Mouse (Mus musculus) cerebellum, postnatal 4 days (tissue): ENCODE measurements around the gene Tiam2.

ENCODE experiments used
- DNase-seq, 2 experiments: peaks; one replicate each; pipeline ENCODE4 v3.0.0; 2022; ENCODE audit warnings: low spot score in 2 of 2, mixed read lengths in 1 of 2

The Tiam2 gene

DNA sequence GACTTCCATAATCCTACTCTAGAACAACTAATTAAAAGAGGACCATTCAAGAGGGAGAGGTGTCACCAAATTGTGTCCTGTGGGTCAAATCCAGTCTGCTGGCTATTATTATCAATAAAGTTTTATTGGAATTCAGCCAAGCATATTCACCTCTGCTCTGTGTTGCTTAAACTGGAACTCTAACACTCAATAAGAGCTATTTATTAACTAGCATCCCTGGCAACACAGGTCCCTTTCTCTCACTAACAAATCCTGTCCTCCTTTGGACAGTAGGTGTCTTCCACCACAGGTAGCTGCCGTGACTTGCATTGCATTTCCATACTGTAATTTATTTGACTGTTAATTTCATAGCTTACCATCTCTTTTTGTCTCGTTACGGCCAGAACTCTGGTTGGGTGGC is 169.7 kb downstream of the Tiam2 start:
- no peak for DNase-seq

DNA sequence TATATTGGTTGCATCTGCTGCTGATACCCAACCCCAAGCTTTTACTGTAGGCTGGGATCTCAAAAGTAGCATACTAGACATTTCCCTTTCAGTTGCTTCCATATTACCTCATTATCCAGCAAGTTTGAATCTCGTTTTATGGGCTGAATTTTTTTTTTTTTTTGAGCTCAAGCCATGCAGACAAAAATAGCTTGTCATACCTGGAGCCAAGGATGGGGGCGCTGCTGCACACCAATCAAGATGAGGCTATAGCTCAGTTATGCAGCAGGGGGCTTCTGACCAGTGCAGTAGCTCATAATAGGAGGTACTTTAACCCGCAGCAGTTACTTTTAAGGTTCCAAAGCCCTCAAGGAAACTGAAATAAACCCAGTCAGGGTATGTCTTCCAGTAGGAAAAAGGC is 171.7 kb downstream of the Tiam2 start:
- DNase-seq: peak in 1 of 2 experiments; percentile 61

DNA sequence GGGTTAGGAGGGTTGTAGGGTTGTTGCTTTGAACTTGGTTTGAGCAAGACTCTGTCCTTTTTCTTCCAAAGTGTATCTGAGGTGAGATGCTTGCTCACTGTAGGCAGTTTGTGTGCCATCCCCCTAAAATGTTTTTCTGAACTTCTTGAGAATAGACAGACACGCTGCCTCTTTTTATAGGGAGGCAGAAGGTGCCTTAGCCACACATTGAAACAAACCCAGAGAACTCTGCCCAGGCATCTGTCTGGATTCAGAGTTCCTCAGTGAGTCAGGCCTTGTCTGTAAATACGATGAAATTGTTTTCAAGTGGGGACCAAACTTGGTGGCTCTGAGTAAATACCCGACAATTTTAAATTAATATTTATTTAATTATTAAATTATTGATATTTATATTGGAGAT is 172.2 kb downstream of the Tiam2 start:
- DNase-seq: no peak

DNA sequence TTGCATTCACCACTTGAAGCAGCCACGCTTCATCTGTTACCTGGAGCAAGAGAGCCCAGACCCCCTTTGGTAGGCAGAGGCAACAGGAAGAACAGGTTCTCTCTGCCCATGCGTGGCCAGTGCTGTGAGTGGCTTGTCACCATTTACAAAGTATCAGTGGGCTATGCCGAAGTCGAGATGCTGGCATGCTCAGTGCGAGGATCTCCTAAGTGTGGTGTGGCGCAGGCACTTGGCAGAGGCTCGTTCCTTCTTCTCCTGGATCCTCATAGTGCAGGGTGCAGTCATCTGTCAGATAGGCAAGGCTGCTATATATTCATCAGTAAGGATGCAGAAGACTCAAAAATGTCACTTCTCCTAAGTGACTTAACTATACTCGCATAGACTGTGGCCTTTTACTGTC is 173.1 kb downstream of the Tiam2 start:
- no peak for DNase-seq

DNA sequence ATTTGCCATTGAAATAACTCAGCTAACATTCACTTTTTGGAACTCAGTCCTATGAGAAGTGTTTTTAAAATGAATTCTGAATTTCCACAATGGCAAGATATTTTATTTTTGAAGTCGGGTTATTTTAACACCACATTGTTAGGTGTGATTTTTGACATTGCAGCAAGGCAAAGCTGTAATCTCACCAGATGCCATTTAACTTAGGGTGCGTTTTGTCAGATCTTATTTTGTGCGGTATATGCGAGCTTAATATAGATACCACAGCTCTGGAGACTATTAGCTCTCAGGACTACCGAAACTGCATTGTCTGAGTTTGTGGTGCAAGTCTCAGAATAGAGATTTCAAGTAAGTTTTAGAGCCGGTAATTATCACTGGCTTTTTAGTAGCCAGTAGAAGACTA is 173.7 kb downstream of the Tiam2 start:
- DNase-seq: no peak

DNA sequence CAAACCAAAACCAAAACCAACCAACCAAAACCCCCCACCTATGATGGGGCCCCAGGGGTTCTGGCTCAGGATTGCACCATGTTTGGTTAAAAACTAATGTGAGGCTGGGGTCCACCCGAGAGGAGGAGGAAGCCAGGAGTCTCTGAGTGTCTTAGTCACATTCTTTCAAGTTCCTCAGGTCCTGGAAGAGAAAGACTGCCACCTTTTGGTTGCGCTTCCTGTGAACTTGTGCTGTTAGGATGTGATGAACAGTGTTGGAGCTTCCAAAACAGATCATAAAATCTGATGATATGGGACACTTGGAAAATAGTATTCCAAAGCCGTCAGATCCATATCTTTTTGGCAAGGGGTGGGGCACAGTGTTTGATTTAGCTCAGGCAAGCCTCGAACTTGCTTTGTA is 174.6 kb downstream of the Tiam2 start:
- no peak for DNase-seq

DNA sequence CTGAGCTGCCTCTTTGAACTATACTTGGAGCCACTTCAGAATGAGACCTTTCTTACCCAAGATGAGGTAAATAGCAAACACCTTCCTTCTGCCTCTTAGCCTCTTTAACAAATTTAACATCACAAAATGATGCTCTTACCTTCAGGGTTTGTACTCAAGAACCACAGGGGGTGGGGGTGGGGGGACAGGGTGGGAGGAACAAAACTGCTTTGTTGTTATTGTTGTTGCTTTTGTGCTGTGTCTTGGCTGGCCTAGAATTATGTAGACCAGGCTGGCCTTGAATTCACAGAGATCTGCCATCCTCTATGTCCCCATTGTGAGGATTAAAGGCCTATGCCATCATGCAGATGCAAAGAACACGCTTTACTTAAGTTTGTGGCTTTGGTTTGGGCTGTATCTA is 179.3 kb downstream of the Tiam2 start:
- DNase-seq: no peak

DNA sequence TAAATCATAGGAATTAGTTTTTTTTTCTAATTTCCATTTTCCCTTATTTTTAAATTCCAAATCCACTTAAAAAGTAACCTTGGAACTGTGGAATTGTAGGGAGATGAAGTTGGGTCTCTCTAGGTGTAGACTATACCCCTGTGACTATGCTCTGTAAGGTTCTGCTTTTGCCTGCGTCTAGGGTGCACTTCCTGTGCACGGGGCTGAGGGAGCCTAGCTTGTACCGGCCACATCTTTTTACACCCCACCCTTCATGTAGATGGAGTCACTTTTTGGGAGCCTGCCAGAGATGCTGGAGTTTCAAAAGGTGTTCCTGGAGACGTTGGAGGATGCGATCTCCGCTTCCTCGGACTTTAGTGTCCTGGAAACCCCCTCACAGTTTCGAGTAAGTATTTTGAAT is 180.1 kb downstream of the Tiam2 start:
- DNase-seq: no peak

DNA sequence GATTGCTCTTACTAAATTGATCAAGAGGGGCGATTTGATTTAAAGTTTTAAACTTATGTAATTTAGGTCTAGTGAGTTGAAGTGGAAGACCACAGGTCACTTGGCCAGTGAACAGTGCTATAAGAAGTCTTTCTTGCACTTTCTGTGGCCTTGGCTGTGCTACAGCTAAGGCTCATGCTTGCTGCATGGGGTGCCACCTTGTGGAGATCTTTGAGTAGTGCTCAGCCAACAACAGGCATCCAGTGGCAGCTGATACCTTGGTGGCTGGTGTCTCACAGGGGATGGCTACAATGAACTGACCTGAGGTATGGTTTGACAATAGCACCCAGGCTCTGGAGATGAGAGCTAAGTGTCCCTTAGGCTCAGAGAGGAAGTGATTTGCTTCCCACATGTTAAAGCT is 183.5 kb downstream of the Tiam2 start:
- DNase-seq: peak; percentile 45 to 67

DNA sequence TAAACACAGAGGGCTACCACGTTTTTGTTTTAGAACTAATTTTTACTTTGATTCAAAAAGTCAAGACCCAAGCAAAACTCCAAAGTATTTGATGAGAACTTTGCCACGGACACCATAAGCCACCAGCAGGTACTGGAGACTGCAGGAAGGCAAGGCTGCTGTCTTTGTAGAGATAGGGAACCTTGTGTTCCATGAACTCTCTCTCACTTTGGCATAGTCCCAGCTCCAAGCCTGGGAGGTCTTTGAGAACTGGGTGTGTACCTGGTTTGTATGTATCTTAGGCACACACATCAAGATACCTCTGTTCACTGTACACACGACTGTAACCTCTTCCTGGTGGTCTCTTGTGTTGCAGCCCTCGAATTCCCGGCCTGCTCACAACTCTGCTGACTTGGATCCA is 187.9 kb downstream of the Tiam2 start:
- no peak for DNase-seq

DNA sequence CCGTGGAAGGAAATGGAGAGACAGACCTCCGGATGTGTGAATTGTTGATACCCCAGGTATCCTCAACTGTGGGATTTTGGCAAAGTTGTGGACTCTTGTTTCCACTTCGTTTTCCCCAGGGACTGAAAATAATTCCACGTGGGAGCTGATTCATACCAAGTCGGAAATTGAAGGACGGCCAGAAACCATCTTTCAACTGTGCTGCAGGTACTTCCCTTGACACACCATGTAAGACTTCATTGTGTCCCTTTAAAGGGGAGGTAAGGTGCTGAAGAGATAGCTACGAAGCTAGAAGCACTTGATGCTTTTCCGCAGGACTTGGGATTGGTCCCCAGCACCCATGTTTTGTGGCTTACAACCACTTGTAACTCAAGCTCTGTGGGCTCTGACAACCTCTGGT is 189.5 kb downstream of the Tiam2 start:
- DNase-seq: no peak

DNA sequence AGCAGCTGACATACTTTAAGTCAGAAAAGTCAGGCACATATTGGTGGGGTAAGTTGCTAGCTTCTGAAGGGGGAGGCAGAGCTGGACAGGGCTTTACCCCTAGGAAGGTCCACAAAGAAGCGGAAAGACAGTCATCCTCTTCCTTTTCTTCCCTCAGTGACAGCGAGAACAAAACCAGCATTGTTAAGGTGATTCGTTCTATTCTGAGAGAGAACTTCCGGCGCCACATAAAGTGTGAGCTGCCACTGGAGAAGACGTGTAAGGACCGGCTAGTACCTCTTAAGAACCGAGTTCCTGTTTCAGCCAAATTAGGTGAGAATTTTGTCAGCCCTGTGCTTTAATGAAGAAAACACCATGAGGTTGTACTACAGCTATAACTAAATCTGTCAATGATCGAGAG is 190.0 kb downstream of the Tiam2 start:
- DNase-seq: no peak

DNA sequence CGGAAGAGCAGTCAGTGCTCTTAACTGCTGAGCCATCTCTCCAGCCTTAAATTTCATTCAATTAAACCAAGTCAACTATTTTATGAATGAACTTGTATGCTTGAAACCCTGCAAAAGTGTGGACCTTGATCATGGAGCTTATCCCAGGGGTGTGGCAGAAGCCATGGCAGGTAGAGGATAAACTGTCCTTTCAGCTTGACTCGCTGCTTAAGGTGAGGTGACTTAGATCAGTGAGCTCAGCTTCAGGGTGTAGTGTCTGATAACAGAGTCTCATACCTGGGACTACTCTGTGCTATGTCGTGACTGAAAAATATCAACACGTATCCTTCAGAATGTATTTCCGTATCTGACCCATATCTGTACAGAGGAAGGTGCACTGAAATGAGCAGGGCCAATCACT is 194.0 kb downstream of the Tiam2 start:
- no peak for DNase-seq

DNA sequence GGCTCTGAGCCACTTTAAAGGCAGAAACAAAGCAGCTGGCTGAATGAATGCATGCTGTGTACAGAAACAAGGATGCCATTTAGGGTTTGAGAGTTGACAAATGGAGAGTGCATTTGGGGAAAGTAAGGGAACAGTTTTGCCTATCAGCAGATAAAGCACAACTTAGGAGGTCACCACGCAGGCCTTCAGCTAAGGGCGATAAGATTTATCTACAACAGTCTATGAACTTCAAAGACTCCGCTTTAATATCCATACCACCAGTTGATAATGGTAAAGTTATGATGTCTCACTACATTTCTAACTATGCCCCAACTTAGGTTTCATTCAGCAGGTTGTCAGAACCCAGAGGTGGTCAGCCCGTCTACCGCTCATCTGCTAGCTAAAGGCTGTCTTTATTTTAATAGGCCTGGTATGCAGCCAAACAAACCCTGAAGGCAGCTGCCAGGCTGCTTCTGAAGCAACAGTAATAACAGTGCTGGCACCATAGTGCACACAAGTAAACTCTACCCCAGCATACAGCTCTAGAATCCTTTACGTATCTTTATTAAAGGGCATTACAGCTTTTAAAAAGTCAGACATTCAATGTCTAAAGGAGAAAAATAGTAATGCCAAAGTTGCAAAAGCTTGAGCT is 201.6 kb downstream of the Tiam2 start:
- DNase-seq: no peak

DNA sequence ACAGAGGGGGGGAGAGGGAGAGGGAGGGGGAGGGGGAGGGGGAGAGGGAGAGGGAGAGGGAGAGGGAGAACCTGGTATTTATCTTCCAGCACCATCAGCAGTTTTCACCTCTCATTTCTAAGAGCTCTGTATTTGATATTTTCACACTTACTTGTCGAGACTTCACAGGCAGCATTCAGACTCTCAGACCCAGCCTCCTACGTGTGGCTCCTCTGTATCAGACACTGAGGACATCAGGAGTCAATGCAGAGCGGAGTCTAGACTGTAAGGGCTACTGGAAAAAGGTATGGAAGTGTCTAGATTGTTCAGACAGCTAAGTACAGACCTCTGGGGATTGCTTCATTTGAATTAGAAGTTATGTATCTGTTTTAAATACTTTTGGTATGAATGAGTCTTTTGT is 203.2 kb downstream of the Tiam2 start:
- no peak for DNase-seq

DNA sequence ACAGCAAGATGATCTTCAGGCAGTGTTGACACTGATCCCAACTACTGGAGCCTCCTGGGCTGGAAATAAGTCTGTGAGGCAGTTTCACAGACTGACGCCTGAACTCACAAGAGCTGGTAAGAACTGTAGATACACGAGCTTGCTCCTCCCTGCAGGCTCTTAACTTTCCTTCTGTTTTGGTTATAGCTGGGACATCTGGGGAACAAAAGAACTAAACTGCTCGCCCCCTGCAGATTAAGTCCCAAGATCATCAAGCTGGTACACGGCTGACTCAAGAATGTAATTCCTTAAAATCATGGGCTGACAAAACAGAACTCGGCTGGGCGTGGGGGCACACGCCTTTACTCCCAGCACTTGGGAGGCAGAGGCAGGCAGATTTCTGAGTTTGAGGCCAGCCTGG is 204.2 kb downstream of the Tiam2 start:
- DNase-seq: no peak

DNA sequence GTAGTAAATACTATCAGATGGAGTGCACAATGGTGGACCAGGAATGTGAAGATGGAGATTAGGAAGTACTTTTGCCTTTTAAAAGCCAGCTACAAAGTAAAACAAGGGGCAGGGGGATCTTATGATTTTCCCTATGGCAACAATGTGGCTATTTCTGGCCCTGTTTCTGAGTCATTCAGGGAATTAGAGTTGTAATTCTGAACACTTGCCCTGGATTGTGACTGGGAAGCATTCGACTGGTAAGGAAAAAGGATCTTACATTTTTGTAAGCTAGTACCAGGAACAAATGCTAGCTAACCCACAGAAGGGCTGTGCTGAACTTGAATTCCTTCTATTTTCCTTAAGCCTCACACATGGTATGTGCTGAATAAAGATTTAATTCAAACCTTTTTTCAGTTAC is 205.3 kb downstream of the Tiam2 start:
- DNase-seq: no peak

DNA sequence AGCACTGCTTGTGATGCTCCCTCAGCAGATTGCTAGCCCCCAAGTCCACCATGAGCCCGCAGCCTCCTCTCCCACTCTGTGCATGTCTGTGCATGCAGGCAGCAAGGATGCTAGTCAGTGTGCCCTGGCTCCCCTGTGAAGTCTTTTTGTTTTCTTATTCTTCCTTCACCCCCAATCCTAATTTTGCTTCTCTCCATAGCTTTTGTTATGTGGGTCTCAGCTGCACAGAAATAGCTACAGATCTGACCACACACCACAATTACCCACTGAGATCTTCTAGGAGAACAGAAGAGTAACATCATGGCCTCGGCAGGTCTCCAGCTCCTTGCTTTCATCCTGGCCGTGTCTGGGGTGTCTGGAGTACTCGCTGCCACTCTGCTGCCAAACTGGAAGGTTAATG is 205.9 kb downstream of the Tiam2 start, which contains the start of gene Cldn20:
TSS of gene Cldn20 (plus strand) at position 301 of the 400 bp plus-strand sequence.
- DNase-seq: no peak

DNA sequence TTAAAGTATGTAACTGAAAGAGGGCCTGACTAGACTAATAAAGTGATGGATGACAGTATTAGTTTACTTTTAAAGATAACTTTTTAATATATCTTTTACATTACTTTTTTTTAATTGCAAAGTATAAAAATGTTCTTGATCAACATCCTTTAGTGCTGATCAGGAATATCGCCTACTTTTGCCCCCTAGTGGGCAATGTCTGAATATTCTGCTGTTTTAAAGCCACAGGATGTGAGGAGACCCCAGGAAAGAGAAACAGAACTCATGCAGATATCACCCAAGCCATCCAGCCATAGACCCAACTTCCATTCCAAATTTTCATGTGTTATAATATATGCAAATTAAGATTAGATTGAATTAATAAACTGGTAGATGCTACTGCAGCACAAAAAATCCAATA is 207.1 kb downstream of the Tiam2 start:
- DNase-seq: peak in 1 of 2 experiments; percentile 26

DNA sequence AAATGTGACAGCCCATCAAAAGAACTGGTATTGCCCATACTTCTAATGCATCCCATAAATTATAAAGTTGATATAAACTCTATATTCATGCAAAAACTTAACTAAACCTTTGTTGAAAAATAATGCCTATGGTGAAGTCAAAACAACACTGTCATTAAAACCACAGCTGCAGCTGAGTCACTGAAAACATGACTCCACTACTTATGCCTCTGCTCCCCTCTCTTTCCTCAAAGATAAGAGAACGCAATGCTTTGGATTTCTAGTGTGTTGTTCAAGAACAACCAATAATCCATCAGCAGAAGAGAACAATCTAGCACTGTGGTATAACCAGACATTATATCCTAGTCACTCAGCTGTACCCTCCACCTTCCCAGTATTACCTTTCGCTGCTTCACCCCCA is 213.9 kb downstream of the Tiam2 start:
- DNase-seq: no peak

DNA sequence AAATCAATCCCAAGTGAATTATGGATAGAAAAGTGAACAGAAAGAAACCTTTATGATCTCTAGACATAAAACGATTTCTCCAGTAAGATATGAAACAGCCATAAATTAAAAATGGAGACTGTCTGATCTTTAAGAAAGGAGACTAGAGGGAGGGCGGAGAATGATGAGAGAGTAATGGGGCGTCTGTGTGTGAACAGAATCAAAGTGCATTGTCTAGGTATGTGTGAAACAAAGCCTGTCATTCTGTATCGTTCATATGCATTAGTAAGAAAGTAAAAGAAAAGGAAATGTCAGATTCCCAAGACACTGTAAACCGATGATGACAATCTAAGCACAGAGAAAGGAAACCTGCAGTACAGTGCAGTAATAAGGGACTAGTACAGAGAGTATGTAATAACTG is 214.7 kb downstream of the Tiam2 start:
- no peak for DNase-seq

DNA sequence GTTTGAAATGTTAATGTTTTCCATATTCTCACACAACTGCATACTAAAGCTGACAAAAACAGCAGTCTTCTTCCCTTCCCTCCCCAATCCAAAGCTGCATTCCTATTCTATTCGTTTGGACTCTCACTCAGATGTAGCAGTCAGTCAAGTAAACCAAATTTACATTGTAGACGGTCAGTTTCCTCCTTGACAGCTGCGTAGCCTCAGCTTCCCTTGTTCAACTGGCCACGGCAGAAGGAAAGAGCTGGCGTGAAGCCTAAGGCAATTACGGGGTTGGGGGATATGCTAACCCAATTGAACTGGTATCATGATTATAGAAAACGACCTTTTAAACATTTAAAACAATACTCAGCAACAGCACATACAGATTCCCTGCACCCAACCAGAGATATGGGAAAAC is 221.4 kb downstream of the Tiam2 start:
- no peak for DNase-seq

DNA sequence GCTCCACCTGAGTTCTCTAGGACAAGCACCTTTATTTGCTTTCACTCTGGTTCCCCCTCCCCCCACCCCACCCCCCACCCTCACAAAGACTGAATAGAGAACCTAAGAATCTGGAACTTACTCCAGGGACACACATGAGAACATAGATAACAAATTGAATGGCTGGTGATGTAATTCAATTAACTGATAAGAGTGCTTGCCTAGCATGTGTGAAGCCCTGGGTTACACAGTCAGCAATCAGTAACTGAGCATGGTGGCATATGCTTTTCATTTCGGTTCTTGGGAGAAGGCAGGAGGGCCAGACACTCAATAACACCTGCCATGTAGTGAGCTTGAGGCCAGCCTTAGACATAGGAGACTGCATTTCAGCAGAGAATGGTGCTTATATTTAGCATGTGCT is 229.9 kb downstream of the Tiam2 start:
- no peak for DNase-seq
